Mouse (Mus musculus) forebrain, embryonic 12.5 days (tissue): ENCODE data around the gene Prickle2. TPM values are rescaled to one million over a fixed set of nuclear protein-coding genes. Genes with fewer than 3 reads are reported as not detected.

Source experiments
- ATAC-seq: fragments of 200-750 bp; cut with Nextera tagmentation; 2 replicates; pipeline ENCODE4 v1.8.0; 2017; ENCODE audit warnings: moderate TSS enrichment; ENCODE audit not compliant: low FRiP score
- H3K27ac ChIP-seq: fragments of 300-500 bp; sonication (generic); 2 replicates; pipeline ENCODE4 v1.5.1; 2016; ENCODE audit warnings: mild to moderate bottlenecking
- H3K27me3 ChIP-seq: fragments of 300-500 bp; sonication (generic); 2 replicates; pipeline ENCODE4 v1.6.1; 2016; ENCODE audit warnings: mild to moderate bottlenecking
- H3K36me3 ChIP-seq: fragments of 300-500 bp; sonication (generic); replicated peaks from 2 replicates; pipeline ENCODE4 v1.6.1; 2016; ENCODE audit warnings: mild to moderate bottlenecking
- H3K4me1 ChIP-seq: fragments of 300-500 bp; sonication (generic); 2 replicates; pipeline ENCODE4 v1.6.1; 2016
- H3K4me2 ChIP-seq: fragments of 300-500 bp; sonication (generic); 2 replicates; pipeline ENCODE4 v1.6.1; 2016; ENCODE audit warnings: mild to moderate bottlenecking, moderate library complexity
- H3K4me3 ChIP-seq: fragments of 300-500 bp; sonication (generic); replicated peaks from 2 replicates; pipeline ENCODE4 v1.5.1; 2016; ENCODE audit warnings: mild to moderate bottlenecking
- H3K9ac ChIP-seq: fragments of 300-500 bp; sonication (generic); 2 replicates; pipeline ENCODE4 v1.6.1; 2016; ENCODE audit warnings: mild to moderate bottlenecking
- H3K9me3 ChIP-seq: fragments of 300-500 bp; sonication (generic); 2 replicates; pipeline ENCODE4 v1.6.1; 2016
- WGBS: fragments of 180-500 bp; shearing (Covaris S2); methylation state at CpG from one replicate; pipeline ENCODE4 v1.1.7; 2016; 5-methylcytosine and 5-hydroxymethylcytosine counted together
- polyA plus RNA-seq: library from polyadenylated mRNA; unstranded; fragments of >200 nt; fragmentation: Nextera tagmentation; extraction: Ambion mirVana; gene quantifications from 2 replicates; pipeline ENCODE4 v1.2.1, GENCODE M21; 2016

The Prickle2 gene
- polyA plus RNA-seq, 1 experiment from 2014 or later: 6.5 TPM

GRCm38 (mm10) chr6:92480941-92481689 is 224.8 kb downstream of the Prickle2 start:
- WGBS: under 1% methylated on average over 21 of the region's 21 CpGs
- H3K27me3 ChIP-seq: 0 out of 2 replicates have a peak, but pooled peaks cover 6% of the 10 kb centered on the region

GRCm38 (mm10) chr6:92478612-92479011 is 227.3 kb downstream of the Prickle2 start:
- Histone ChIP-seq H3K4me2 (no peak overlapping the region), H3K27ac (no peak overlapping the region), H3K36me3 (no peaks in the 10 kb centered on the region), H3K27me3 (0 out of 2 replicates have a peak, but pooled peaks cover 6% of the 10 kb centered on the region), H3K4me3 (no peak overlapping the region), H3K9me3 (no peaks in the 10 kb centered on the region), H3K9ac (no peak overlapping the region), H3K4me1 (peaks cover 36% of the 10 kb centered on the region)
- no peak for ATAC-seq
- 90% methylated on average over 1 of the region's 1 CpGs for WGBS

More at GRCm38 (mm10) chr6:92480941-92481689, 224.8 kb downstream of the Prickle2 start:
- H3K4me3 ChIP-seq: peak overlapping the region; percentile 44
- H3K36me3 ChIP-seq: no peaks in the 10 kb centered on the region
- peak overlapping the region; percentile 65 for H3K4me2 ChIP-seq
- no peaks in the 10 kb centered on the region for H3K9me3 ChIP-seq
- peak overlapping the region; percentile 61 for H3K27ac ChIP-seq
- peak; percentile 88 for ATAC-seq
- H3K4me1 ChIP-seq: peaks cover 36% of the 10 kb centered on the region
- H3K9ac ChIP-seq: peak overlapping the region; percentile 47

- Histone ChIP-seq H3K9ac (no peak overlapping the region), H3K4me3 (no peak overlapping the region), H3K27me3 (0 out of 2 replicates have a peak, but pooled peaks cover 6% of the 10 kb centered on the region), H3K4me2 (no peak overlapping the region), H3K36me3 (no peaks in the 10 kb centered on the region), H3K27ac (no peak overlapping the region), H3K9me3 (no peaks in the 10 kb centered on the region), H3K4me1 (peaks cover 36% of the 10 kb centered on the region)
- ATAC-seq: no peak
- WGBS: 85% methylated on average over 2 of the region's 2 CpGs
Measured at GRCm38 (mm10) chr6:92477621-92478020, 228.3 kb downstream of the Prickle2 start.

GRCm38 (mm10) chr6:92469456-92469855 is 236.5 kb downstream of the Prickle2 start:
- H3K36me3 ChIP-seq: no peaks in the 10 kb centered on the region
- ATAC-seq: no peak
- H3K4me3 ChIP-seq: no peak overlapping the region
- WGBS: 78% methylated on average over 4 of the region's 4 CpGs
- no peaks in the 10 kb centered on the region for H3K9me3 ChIP-seq
- peaks cover 9% of the 10 kb centered on the region for H3K4me1 ChIP-seq
- no peaks in the 10 kb centered on the region for H3K27me3 ChIP-seq
- no peak overlapping the region for H3K9ac ChIP-seq
- H3K27ac ChIP-seq: no peak overlapping the region
- no peak overlapping the region for H3K4me2 ChIP-seq

- no peak overlapping the region for H3K27ac ChIP-seq
- no peak overlapping the region for H3K4me3 ChIP-seq
- H3K4me2 ChIP-seq: no peak overlapping the region
- no peaks in the 10 kb centered on the region for H3K36me3 ChIP-seq
- no peaks in the 10 kb centered on the region for H3K27me3 ChIP-seq
- no peaks in the 10 kb centered on the region for H3K9me3 ChIP-seq
- peaks cover 9% of the 10 kb centered on the region for H3K4me1 ChIP-seq
- H3K9ac ChIP-seq: no peak overlapping the region
- 86% methylated on average over 4 of the region's 4 CpGs for WGBS
- no peak for ATAC-seq
Measured at GRCm38 (mm10) chr6:92468892-92469291, 237.1 kb downstream of the Prickle2 start.

- Histone ChIP-seq H3K27me3 (no peaks in the 10 kb centered on the region), H3K4me1 (peaks cover 9% of the 10 kb centered on the region), H3K27ac (no peak overlapping the region), H3K4me3 (no peak overlapping the region), H3K9ac (no peak overlapping the region), H3K36me3 (no peaks in the 10 kb centered on the region), H3K4me2 (no peak overlapping the region), H3K9me3 (no peaks in the 10 kb centered on the region)
- ATAC-seq: no peak
- WGBS: 79% methylated on average over 3 of the region's 3 CpGs
Measured at GRCm38 (mm10) chr6:92468383-92468791, 237.6 kb downstream of the Prickle2 start.

GRCm38 (mm10) chr6:92467343-92467742 is 238.6 kb downstream of the Prickle2 start:
- no peak overlapping the region for H3K4me2 ChIP-seq
- H3K4me3 ChIP-seq: no peak overlapping the region
- H3K4me1 ChIP-seq: peaks cover 9% of the 10 kb centered on the region
- no peak for ATAC-seq
- WGBS: 41% methylated on average over 2 of the region's 2 CpGs
- no peak overlapping the region for H3K9ac ChIP-seq
- no peak overlapping the region for H3K27ac ChIP-seq
- H3K9me3 ChIP-seq: no peaks in the 10 kb centered on the region
- H3K36me3 ChIP-seq: no peaks in the 10 kb centered on the region
- no peaks in the 10 kb centered on the region for H3K27me3 ChIP-seq

- Histone ChIP-seq H3K9me3 (no peaks in the 10 kb centered on the region), H3K9ac (no peak overlapping the region), H3K4me1 (peaks cover 13% of the 10 kb centered on the region), H3K27me3 (no peaks in the 10 kb centered on the region), H3K27ac (no peak overlapping the region), H3K36me3 (no peaks in the 10 kb centered on the region), H3K4me2 (no peak overlapping the region), H3K4me3 (no peak overlapping the region)
- ATAC-seq: no peak
- 69% methylated on average over 1 of the region's 1 CpGs for WGBS
Measured at GRCm38 (mm10) chr6:92465666-92466065, 240.3 kb downstream of the Prickle2 start.

- Histone ChIP-seq H3K4me2 (no peak overlapping the region), H3K27ac (no peak overlapping the region), H3K36me3 (no peaks in the 10 kb centered on the region), H3K4me1 (peaks cover 15% of the 10 kb centered on the region), H3K9me3 (no peaks in the 10 kb centered on the region), H3K4me3 (no peak overlapping the region), H3K27me3 (no peaks in the 10 kb centered on the region), H3K9ac (no peak overlapping the region)
- 78% methylated on average over 7 of the region's 7 CpGs for WGBS
- ATAC-seq: no peak
Measured at GRCm38 (mm10) chr6:92464781-92465337, 241.1 kb downstream of the Prickle2 start.

- no peaks in the 10 kb centered on the region for H3K27me3 ChIP-seq
- H3K4me2 ChIP-seq: no peak overlapping the region
- H3K36me3 ChIP-seq: no peaks in the 10 kb centered on the region
- no peaks in the 10 kb centered on the region for H3K9me3 ChIP-seq
- 82% methylated on average over 9 of the region's 9 CpGs for WGBS
- ATAC-seq: no peak
- H3K9ac ChIP-seq: no peak overlapping the region
- H3K27ac ChIP-seq: no peak overlapping the region
- no peak overlapping the region for H3K4me3 ChIP-seq
- H3K4me1 ChIP-seq: peaks cover 19% of the 10 kb centered on the region
Measured at GRCm38 (mm10) chr6:92463768-92464167, 242.2 kb downstream of the Prickle2 start.

GRCm38 (mm10) chr6:92460750-92461149 is 245.2 kb downstream of the Prickle2 start:
- H3K9me3 ChIP-seq: no peaks in the 10 kb centered on the region

GRCm38 (mm10) chr6:92458026-92458425 is 247.9 kb downstream of the Prickle2 start:
- 96% methylated on average over 4 of the region's 4 CpGs for WGBS
- no peak for ATAC-seq
- H3K27me3 ChIP-seq: no peaks in the 10 kb centered on the region

More at GRCm38 (mm10) chr6:92460750-92461149, 245.2 kb downstream of the Prickle2 start:
- Histone ChIP-seq H3K36me3 (no peaks in the 10 kb centered on the region), H3K4me3 (no peak overlapping the region), H3K27ac (no peak overlapping the region), H3K9ac (no peak overlapping the region), H3K4me2 (no peak overlapping the region), H3K4me1 (peaks cover 20% of the 10 kb centered on the region), H3K27me3 (no peaks in the 10 kb centered on the region)
- ATAC-seq: no peak
- 48% methylated on average over 2 of the region's 2 CpGs for WGBS

GRCm38 (mm10) chr6:92451421-92451820 is 254.5 kb downstream of the Prickle2 start:
- Histone ChIP-seq H3K27me3 (no peaks in the 10 kb centered on the region), H3K4me2 (no peak overlapping the region), H3K9ac (no peak overlapping the region), H3K36me3 (no peaks in the 10 kb centered on the region), H3K27ac (no peak overlapping the region), H3K4me1 (no peaks in the 10 kb centered on the region), H3K9me3 (no peaks in the 10 kb centered on the region), H3K4me3 (no peak overlapping the region)
- WGBS: 50% methylated on average over 1 of the region's 1 CpGs
- ATAC-seq: no peak

More at GRCm38 (mm10) chr6:92458026-92458425, 247.9 kb downstream of the Prickle2 start:
- Histone ChIP-seq H3K4me1 (peaks cover 18% of the 10 kb centered on the region), H3K36me3 (no peaks in the 10 kb centered on the region), H3K4me2 (no peak overlapping the region), H3K9me3 (no peaks in the 10 kb centered on the region), H3K27ac (no peak overlapping the region), H3K4me3 (no peak overlapping the region), H3K9ac (no peak overlapping the region)
